Mouse (Mus musculus): ENCODE data around the gene Btnl1. TPM values are rescaled to one million over a fixed set of nuclear protein-coding genes. Genes with fewer than 3 reads are reported as not detected.

Gene Btnl1
- polyA plus RNA-seq (2015; fragmentation: Nextera tagmentation; extraction: Ambion mirVana): not detected in 2 replicates

DNA sequence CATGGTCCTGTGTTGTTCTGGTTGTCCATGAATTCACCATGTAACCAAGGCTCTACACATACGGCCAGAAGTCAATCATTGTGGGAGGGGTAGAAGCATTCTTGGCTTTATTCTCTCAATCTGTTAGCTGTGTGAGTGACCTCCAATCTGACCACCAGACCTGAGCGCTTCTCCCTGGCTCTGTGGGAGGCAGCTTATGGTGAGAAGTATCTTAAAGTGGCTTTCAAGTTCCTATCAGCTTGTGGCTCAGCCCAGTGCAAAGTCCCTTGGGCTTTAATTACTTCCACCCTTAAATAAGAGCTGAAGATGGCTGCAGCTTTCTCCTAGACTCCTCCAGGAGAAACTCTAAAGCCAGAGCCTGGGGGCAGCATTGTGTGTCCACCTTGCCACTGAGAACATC, at the start of gene Btnl1:
Gene Btnl1 (plus strand): TSS at position 286 of the 400 bp plus-strand sequence.
- H3K4me2 ChIP-seq: no peak within 1 kb of the TSS
- no peaks in the 10 kb centered on the region for H3K4me1 ChIP-seq
- no peak within 1 kb of the TSS for H3K27ac ChIP-seq
- H3K4me3 ChIP-seq: no peak within 1 kb of the TSS
- no peak for ATAC-seq (replicated peaks)
- H3K36me3 ChIP-seq (replicated peaks): no peaks in the 10 kb centered on the region
- H3K9ac ChIP-seq: no peak within 1 kb of the TSS
- 84% methylated on average over 2 of the region's 2 CpGs for WGBS
- no peaks in the 10 kb centered on the region for H3K9me3 ChIP-seq
- H3K27me3 ChIP-seq (replicated peaks): no peaks in the 10 kb centered on the region

- no peak for ATAC-seq (replicated peaks)
- Histone ChIP-seq H3K36me3 (replicated peaks) (no peaks in the 10 kb centered on the region), H3K9me3 (no peaks in the 10 kb centered on the region), H3K27ac (no peak overlapping the region), H3K4me2 (no peak overlapping the region), H3K4me3 (no peak overlapping the region), H3K27me3 (replicated peaks) (no peaks in the 10 kb centered on the region), H3K9ac (no peak overlapping the region), H3K4me1 (no peaks in the 10 kb centered on the region)
- 69% methylated on average over 2 of the region's 2 CpGs for WGBS
These were observed 47.1 kb upstream of the Btnl1 start for GRCm38 (mm10) chr17:34329807-34330206.

DNA sequence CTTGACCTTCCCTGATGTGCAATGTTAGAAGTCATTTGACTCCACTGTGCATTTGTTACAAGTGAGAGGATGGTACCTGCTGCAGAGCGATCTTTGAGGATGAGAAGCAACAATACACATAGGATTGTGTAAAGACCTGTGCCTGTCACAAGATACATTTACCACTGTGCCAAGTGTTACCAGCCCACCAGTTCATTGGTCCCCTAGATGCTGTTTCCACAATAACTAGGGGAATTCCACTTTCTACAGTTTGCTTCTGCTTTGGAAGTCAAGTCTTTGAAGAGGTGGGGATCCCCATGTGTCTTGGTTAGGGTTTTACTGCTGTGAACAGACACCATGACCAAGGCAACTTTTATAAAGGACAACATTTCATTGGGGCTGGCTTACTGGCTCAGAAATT, 45.7 kb upstream of the Btnl1 start:
- H3K4me1 ChIP-seq: no peaks in the 10 kb centered on the region
- 98% methylated on average over 1 of the region's 1 CpGs for WGBS
- no peak for ATAC-seq (replicated peaks)
- H3K27me3 ChIP-seq (replicated peaks): no peaks in the 10 kb centered on the region
- H3K4me3 ChIP-seq: no peak overlapping the region
- H3K9me3 ChIP-seq: no peaks in the 10 kb centered on the region
- no peak overlapping the region for H3K27ac ChIP-seq
- no peaks in the 10 kb centered on the region for H3K36me3 ChIP-seq (replicated peaks)
- H3K9ac ChIP-seq: no peak overlapping the region
- no peak overlapping the region for H3K4me2 ChIP-seq

GRCm38 (mm10) chr17:34340619-34341402, 36.1 kb upstream of the Btnl1 start:
- Histone ChIP-seq H3K27ac (no peak overlapping the region), H3K27me3 (replicated peaks) (no peaks in the 10 kb centered on the region), H3K4me1 (no peaks in the 10 kb centered on the region), H3K36me3 (replicated peaks) (no peaks in the 10 kb centered on the region), H3K4me2 (no peak overlapping the region), H3K9ac (no peak overlapping the region), H3K9me3 (no peaks in the 10 kb centered on the region), H3K4me3 (no peak overlapping the region)
- ATAC-seq (replicated peaks): no peak
- 51% methylated on average over 3 of the region's 3 CpGs for WGBS

DNA sequence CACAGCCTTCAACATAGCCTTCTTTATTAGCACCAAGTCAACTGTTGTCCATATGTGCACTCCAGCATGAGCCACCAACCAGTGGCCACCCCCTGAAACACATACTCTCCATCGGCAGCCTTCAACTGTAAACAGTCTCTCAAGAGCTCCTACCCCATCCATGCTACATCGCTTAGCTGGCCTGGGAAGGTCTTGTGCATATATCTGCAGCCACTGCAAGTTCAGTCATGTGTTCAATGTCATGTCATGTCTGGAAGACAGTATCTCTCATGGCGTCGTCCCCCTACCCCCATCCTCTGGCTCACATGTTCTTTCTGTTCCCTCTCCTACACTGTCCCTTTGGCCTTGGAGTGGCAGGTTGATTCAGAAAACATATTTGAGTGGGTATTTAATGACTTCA, 32.0 kb upstream of the Btnl1 start:
- Histone ChIP-seq H3K4me3 (no peak overlapping the region), H3K4me2 (no peak overlapping the region), H3K9ac (no peak overlapping the region), H3K9me3 (no peaks in the 10 kb centered on the region), H3K4me1 (no peaks in the 10 kb centered on the region), H3K27me3 (replicated peaks) (no peaks in the 10 kb centered on the region), H3K27ac (no peak overlapping the region), H3K36me3 (replicated peaks) (no peaks in the 10 kb centered on the region)
- no peak for ATAC-seq (replicated peaks)
- WGBS: 90% methylated on average over 4 of the region's 4 CpGs

DNA sequence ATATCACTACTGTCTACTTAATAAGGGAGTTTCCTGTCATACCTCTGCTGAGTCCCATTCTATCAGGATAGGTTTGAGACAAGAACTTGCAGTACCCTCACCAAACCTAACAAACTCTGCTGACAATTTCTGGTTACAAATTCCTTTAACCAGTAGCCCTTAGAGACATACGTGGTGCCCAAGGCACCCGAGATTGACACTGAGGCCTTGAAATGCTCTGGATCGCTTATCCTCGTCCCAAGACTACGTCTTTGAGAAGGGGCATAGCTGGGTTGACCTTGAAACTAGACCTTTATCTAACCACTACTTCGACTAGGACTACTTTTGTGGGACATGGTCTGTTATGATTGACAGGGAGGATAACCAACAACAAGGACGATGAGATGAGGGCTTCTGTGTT, 31.4 kb upstream of the Btnl1 start:
- H3K36me3 ChIP-seq (replicated peaks): no peaks in the 10 kb centered on the region
- ATAC-seq (replicated peaks): no peak
- 84% methylated on average over 7 of the region's 7 CpGs for WGBS
- H3K27ac ChIP-seq: no peak overlapping the region
- H3K9ac ChIP-seq: no peak overlapping the region
- no peaks in the 10 kb centered on the region for H3K9me3 ChIP-seq
- H3K4me2 ChIP-seq: no peak overlapping the region
- no peaks in the 10 kb centered on the region for H3K4me1 ChIP-seq
- H3K27me3 ChIP-seq (replicated peaks): no peaks in the 10 kb centered on the region
- no peak overlapping the region for H3K4me3 ChIP-seq

DNA sequence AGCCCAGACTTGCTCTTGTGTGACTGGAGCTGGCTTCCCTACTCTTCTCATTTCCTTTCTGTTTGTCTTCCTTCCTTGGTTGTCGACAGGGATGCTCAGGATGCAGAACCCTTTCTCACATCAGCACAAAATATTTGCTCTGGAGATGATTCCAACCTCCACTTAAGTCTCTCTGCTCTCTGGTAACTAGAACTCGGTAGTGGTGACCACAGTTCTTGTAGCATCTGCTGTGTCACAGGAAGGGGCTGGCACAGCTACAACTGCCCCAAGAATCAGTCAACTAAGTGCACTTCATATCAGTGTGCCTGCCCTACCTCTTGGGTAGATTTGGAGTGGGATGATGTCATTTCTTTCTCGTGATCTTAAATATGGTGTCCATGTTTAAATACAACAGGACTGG, 30.9 kb upstream of the Btnl1 start:
- Histone ChIP-seq H3K4me1 (no peaks in the 10 kb centered on the region), H3K9ac (no peak overlapping the region), H3K9me3 (no peaks in the 10 kb centered on the region), H3K36me3 (replicated peaks) (no peaks in the 10 kb centered on the region), H3K4me3 (no peak overlapping the region), H3K27ac (no peak overlapping the region), H3K4me2 (no peak overlapping the region), H3K27me3 (replicated peaks) (no peaks in the 10 kb centered on the region)
- 74% methylated on average over 3 of the region's 3 CpGs for WGBS
- no peak for ATAC-seq (replicated peaks)

DNA sequence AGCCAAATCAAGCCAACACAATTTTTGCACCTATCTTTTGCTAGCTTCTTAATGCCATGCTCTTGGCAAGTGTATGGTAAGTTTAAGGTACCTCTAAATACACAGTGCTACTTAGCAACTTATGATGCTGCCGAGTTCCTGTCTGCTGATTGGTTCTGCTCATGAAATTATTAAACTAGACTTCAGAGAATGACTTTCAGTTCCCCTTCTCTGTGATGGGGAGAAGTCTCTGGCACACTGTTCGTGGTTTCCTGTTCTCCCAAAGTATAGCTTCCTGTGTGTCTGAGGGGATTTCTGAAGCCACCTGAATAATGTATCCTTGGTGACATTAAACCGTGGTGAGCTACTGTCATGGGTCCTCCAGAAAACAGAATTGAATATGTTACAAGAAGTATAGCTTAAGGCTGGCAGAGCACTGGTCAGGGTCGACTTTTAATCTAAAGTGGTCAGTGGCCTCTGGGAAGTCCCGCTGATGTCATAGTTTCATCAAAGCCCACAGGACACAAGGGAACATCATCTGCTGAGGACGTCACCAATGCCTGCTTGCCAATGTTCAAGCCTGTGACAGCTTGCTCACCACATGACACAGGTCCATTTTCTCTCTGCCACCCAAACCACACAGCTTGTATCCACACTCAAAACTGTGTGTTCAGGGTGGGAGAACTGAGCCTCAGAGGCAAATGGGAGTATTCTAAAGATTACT, 29.2 kb upstream of the Btnl1 start:
- Histone ChIP-seq H3K9me3 (no peaks in the 10 kb centered on the region), H3K36me3 (replicated peaks) (no peaks in the 10 kb centered on the region), H3K4me2 (no peak overlapping the region), H3K27ac (no peak overlapping the region), H3K27me3 (replicated peaks) (no peaks in the 10 kb centered on the region), H3K9ac (no peak overlapping the region), H3K4me1 (no peaks in the 10 kb centered on the region), H3K4me3 (no peak overlapping the region)
- WGBS: 71% methylated on average over 6 of the region's 6 CpGs
- no peak for ATAC-seq (replicated peaks)

- Histone ChIP-seq H3K36me3 (replicated peaks) (no peaks in the 10 kb centered on the region), H3K9me3 (no peaks in the 10 kb centered on the region), H3K4me3 (no peak overlapping the region), H3K4me1 (no peaks in the 10 kb centered on the region), H3K4me2 (no peak overlapping the region), H3K27ac (no peak overlapping the region), H3K27me3 (replicated peaks) (no peaks in the 10 kb centered on the region), H3K9ac (no peak overlapping the region)
- no peak for ATAC-seq (replicated peaks)
- 4% methylated on average over 4 of the region's 4 CpGs for WGBS
These were observed 27.5 kb upstream of the Btnl1 start for GRCm38 (mm10) chr17:34349429-34349828.

- no peak for ATAC-seq (replicated peaks)
- Histone ChIP-seq H3K9ac (no peak within 1 kb of the TSS), H3K4me3 (no peak within 1 kb of the TSS), H3K9me3 (no peaks in the 10 kb centered on the region), H3K4me2 (no peak within 1 kb of the TSS), H3K27me3 (replicated peaks) (no peaks in the 10 kb centered on the region), H3K36me3 (replicated peaks) (no peaks in the 10 kb centered on the region), H3K4me1 (no peaks in the 10 kb centered on the region), H3K27ac (no peak within 1 kb of the TSS)
- WGBS: 86% methylated on average over 5 of the region's 5 CpGs
These were observed 22.4 kb upstream of the Btnl1 start, which contains the start of gene Btnl2 for GRCm38 (mm10) chr17:34354539-34354938. Btnl2 (plus strand) TSS chr17:34354822.

- no peak overlapping the region for H3K4me2 ChIP-seq
- no peak for ATAC-seq (replicated peaks)
- no peak overlapping the region for H3K9ac ChIP-seq
- 97% methylated on average over 1 of the region's 1 CpGs for WGBS
- no peak overlapping the region for H3K4me3 ChIP-seq
- H3K27ac ChIP-seq: no peak overlapping the region
- H3K36me3 ChIP-seq (replicated peaks): no peaks in the 10 kb centered on the region
- H3K9me3 ChIP-seq: no peaks in the 10 kb centered on the region
- no peaks in the 10 kb centered on the region for H3K27me3 ChIP-seq (replicated peaks)
- H3K4me1 ChIP-seq: no peaks in the 10 kb centered on the region
These were observed 22.0 kb upstream of the Btnl1 start for GRCm38 (mm10) chr17:34354940-34355339.

DNA sequence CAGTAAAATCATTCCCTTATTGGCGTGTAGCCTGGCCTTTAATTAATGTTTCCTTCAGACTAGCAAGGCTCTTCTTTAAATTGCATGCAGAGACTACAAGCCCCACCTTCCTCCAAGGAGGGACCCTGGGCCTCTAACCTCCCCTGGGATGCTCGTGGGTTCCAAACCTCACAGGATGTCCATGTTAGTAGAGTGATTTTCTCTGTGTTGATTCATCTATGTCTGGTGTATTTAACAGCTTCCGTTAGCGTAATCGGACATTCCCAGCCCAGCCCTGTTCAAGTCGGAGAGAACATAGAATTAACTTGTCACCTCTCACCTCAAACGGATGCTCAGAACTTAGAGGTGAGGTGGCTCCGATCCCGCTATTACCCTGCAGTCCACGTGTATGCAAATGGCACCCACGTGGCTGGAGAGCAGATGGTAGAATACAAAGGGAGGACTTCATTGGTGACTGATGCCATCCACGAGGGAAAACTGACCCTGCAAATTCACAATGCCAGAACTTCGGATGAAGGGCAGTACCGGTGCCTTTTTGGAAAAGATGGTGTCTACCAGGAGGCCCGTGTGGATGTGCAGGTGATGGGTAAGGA, 13.9 kb upstream of the Btnl1 start:
- no peak overlapping the region for H3K4me3 ChIP-seq
- no peaks in the 10 kb centered on the region for H3K4me1 ChIP-seq
- H3K9me3 ChIP-seq: no peaks in the 10 kb centered on the region
- no peaks in the 10 kb centered on the region for H3K36me3 ChIP-seq (replicated peaks)
- no peak overlapping the region for H3K9ac ChIP-seq
- ATAC-seq (replicated peaks): no peak
- H3K4me2 ChIP-seq: no peak overlapping the region
- H3K27me3 ChIP-seq (replicated peaks): no peaks in the 10 kb centered on the region
- H3K27ac ChIP-seq: no peak overlapping the region
- 83% methylated on average over 15 of the region's 15 CpGs for WGBS
